Mouse (Mus musculus) heart, adult 11 months (tissue): ENCODE results near the gene Cnpy3.

Source experiments
- DNase-seq: peaks from one replicate; pipeline ENCODE4 v3.0.0; 2022

The Cnpy3 gene

DNA sequence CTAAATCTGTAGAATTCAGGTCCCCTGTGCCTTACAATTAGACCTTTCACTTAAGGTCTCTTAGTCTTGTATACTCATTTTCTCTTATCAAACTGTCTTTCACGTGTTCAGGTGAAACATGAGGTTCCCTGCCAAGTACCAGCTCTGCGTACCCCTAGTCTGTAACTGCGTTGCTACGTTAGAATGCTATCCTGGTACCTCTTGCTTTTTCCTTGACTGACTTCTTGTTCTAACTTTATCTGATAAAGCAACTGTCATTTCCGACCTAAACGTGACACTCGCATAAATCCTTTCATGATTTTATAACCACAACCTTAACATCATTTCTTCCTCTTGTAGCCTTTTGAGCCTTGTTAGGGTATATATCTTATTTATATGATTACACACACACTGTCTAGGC is 39.6 kb downstream of the Cnpy3 start:
- DNase-seq = no peak

DNA sequence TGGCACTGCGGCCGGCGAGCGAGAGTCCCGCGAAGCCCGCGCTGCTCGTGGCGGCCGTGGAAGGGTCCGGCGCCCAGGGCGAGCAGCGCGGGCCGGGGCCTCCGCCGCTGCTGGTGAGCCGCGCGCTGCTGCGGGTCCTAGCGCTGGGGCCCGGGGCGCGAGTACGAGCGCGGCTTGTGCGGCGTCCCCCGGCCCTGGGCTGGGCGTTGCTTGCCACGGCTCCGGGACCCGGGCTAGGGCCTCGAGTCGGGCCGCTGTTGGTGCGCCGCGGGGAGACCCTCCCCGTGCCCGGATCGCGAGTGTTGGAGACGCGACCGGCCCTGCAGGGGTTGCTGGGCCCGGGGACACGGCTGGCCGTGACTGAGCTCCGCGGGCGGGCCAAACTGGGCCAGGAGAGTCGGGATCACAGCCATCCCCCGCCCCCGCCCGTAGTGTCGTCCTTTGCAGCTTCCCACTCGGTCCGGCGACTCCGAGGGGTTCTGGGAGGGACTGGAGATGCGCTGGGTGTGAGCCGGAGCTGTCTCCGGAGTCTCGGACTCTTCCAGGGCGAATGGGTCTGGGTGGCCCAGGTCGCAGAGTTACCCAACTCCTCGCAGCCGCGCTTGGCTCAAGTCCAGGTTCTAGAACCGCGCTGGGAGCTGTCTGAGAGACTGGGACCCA is 40.3 kb downstream of the Cnpy3 start:
- DNase-seq = peak; percentile 92

- peak; percentile 99 for DNase-seq
These were observed 40.9 kb downstream of the Cnpy3 start, which contains the start of gene Pex6 for GRCm38 (mm10) chr17:46710959-46711597. Gene Pex6 (plus strand): TSS chr17:46711463.

DNA sequence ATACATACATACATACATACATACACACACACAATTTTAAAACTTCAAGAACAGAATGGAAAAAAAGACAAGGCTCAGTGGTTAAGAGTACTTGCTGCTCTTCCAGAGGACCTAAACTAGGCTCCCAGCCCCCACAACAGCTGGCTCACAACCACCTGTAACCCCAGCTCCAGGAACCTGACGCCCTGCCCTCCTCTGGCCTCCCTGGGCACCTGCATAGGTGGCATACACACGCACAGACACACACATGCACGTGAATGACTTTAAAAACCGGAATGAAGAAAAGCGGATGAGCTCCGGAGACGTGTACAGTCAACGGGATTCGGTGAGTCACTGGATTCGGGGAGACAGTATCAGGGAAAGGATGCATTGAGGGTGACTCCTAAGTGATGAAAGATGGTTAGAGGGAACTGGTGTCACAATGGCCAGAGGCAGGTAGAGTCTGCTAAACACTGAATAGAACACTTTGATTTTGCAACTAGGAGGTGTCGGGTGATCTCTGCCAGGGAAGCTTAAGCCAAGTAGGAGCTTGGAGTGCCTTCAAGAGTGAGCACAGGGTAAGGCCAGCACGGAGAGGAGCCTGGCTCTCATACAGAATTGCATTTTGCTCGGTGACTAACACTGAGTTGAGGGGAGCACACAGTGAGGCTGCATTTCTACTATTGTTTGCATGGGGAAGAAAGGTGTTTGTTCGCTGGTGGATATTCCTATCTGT is 45.5 kb downstream of the Cnpy3 start:
- peak; percentile 90 for DNase-seq

DNA sequence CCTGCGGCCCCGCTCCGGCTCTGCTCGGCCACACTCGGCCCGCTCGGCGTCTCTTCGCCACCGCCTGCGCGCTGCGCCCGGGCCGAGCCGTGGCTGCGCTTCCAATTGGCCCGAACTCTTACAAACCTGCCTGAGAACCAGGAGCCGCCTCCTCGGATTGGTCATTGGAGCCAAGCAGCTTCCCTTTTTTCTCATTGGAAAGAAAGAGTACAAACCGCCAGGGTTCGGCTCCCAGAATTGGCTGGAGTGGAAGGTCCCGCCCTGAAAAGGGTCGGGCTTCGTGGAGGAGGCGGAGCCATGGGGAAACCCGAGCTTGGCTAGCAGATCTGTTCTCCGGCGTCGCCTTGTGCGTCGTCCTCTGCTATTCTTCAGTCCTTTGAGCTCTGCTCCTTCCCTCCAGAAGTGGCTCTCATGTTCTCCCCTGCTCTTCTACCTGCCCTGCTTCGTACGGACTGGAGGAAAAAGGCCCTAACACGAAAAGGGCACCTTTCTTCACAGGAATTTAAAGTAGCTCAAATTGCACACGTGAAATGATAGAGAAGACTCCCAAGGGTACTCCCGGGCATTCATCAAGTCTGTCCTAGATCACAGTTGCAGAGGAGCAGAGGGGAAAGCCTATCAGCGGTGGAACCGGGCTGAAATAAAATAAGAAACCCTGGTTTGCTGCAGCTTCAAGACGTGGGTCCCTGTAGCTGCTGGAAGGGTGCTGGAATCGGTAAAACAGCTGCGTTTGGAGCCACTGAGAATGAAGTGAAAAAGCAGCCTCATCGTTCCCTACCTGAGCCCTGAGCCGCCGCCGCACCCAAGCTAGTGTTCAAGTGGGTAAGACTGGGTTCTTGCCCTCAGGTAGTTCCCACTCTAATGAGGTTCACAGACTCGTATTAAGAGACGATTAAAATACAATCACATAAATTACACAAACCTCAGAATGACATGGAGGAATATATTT is 46.9 kb downstream of the Cnpy3 start, which contains the start of gene Ppp2r5d:
Ppp2r5d (minus strand) TSS at position 225 of the 949 bp plus-strand sequence.
- peak; percentile 100 for DNase-seq

- peak; percentile 93 for DNase-seq
These were observed 47.8 kb downstream of the Cnpy3 start for GRCm38 (mm10) chr17:46703971-46704886.

DNA sequence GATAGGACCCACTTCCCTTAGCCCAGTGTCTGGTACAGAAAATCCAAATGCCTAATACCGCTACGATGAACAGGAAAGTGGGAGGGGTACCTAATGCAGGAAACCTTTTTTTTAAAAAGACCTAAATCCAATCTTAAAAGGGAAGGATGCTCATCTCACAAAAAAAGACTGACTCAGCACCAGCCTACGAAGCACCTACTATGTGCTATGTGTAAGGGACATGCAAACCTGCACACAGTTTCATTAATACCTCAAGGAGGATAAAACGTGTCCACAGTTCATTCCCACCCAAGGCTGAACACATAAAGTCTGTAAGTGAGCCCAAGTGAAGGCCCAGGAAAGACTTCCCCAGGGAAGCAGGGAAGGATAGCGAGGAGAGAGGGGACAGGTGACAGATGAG is 49.5 kb downstream of the Cnpy3 start:
- DNase-seq = no peak

DNA sequence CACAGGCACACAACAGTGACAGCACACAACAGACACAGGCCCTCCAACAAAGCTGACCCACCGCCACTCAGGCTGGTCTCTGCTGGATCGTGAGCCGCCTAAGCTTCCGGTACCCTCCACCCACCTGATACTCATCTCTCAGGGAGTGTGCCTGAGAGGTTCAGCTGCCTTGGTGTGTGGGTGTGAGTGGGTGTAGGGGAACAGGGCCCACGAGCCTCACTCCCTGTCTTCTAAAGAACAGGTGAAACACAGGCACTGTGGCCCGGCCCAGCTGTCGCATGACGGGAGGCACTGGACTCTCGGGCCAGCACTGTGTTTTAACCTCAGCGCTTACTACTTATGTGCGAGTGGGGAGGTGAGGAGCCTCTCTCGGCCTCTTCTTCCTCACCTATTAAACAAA is 49.9 kb downstream of the Cnpy3 start:
- peak; percentile 89 for DNase-seq

DNA sequence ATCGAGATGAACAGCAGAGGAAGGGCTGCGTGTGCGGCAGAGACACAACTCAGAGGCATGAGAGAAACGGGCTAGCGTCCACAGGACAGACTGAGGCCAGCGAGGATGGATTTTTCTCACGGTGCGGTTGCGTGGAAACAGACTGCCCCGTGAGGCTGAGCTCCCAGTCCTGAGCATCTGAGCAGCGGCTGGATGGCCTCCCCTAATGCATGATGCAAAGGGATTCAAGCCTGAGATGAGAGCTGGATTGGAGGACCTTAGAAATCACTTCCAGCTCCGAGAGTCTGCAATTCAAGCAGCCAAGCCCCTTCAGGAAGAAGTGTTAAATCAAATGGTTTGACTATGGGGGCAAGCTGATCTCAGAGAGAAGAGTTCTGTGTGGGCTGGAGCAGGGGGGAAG is 50.5 kb downstream of the Cnpy3 start:
- no peak for DNase-seq

DNA sequence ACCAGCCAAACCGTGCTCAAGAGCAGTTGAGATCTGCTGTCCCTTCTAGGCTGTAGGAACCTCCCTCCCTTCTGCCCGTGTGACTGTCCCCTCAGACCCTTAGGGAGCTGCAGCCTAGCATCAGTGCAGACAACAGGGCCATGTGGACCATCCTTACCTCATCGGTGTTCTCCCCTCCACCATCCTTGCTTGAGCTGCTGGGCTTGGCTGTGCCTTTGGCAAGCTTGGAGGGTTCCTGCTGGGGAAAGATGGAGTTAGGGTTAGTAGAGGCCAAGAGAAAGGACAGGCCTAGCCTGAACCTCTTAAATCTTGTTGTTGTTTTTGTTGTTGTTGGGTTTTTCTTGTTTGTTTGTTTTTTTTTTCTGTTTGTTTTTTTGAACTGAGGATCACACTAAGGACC is 52.1 kb downstream of the Cnpy3 start:
- no peak for DNase-seq

- no peak for DNase-seq
These were observed 52.8 kb downstream of the Cnpy3 start for GRCm38 (mm10) chr17:46699245-46699644.

DNA sequence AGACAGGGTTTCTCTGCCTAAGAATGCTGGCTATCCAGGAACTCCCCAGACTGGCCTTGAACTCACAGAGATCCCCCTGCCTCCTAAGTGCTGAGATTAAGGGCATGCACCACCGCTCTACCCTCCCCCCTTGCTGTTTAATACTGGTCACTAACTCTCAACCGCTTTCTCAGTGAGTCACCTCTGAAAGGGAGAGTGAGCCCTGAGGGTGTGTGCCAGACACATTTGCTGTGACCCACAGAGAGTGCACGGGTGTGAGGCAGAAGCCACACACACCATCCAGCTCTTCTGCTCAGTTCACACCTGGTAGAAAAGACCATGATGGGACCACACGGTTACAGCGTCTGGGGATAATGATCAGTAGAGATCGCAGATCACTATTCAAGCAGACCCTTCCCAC is 53.5 kb downstream of the Cnpy3 start:
- no peak for DNase-seq

- no peak for DNase-seq
These were observed 57.4 kb downstream of the Cnpy3 start for GRCm38 (mm10) chr17:46694517-46695063.

DNA sequence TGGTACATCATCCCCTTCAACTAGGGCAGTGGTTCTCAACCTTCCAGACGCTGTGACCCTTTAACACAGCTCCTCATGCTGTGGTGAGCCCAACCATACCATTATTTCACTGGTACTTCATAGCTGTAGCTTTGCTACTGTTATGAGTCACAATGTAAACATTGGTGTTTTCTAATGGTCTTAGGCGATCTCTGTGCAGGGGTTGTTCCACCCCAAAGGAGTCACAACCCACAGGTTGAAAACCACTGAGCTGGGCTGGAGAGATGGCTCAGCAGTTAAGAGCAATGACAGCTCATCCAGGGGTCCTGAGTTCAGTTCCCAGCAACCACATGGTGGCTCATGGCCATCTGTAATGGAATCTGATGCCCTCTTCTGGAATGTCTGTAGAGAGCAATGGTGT is 60.6 kb downstream of the Cnpy3 start:
- no peak for DNase-seq

GRCm38 (mm10) chr17:46690665-46691064 is 61.3 kb downstream of the Cnpy3 start:
- DNase-seq = no peak

DNA sequence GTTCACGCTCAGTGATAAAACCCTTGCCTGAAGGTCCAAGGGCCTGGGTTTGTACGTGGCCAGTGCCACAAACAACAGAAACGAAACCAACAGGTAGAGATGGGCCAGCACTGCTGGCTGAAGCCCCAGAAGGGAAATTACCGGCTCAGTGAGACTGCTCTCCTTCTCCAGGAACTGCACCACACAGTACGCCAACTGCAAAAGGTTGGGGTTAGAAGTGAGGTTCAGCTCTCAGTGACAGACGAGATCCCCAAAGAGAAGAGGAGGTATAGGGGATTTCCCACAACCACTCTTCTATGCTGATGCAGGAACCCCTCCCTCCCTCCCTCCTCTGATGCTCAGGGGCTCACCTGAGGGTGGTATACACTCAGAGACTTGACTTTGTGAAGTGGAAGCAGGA is 66.1 kb downstream of the Cnpy3 start:
- no peak for DNase-seq
